Comparison of ENCODE assay signal across 8 mouse cellular contexts in genomic region chr4:88757628-88758031, GRCm38 (mm10). TPM values are rescaled to one million over a fixed set of nuclear protein-coding genes. Genes with fewer than 3 reads are reported as not detected.
A peak's percentile ranks its signal among the peaks of the same experiment; 100 is the strongest.
DNase-seq lines count a peak whose midpoint lies in the region; ATAC-seq lines count a peak whose summit lies in the region.
"Not testable (repeated sequence)": the region's sequence is repeated elsewhere in the genome, so short reads cannot be mapped to it uniquely, and the experiment has no call there.

No protein-coding gene starts in this region.

- intact Hi-C loops in left cerebral cortex, postnatal 4 days (cut with DNase I) = not testable (repeated sequence)

- peak overlapping the region; percentile 69 for H3K4me2 ChIP-seq in midbrain, embryonic 11.5 days

- not testable (repeated sequence) for H3K36me3 ChIP-seq in heart, embryonic 10.5 days; midbrain, embryonic 11.5 days (ENCODE audit: control insufficient read depth, insufficient read depth, low read length)

- peak; percentile 99 for ATAC-seq in erythroid progenitor cell, adult 5-6 weeks (replicated peaks; ENCODE audit: low FRiP score, poor library complexity, severe bottlenecking)
- ATAC-seq in midbrain, embryonic 11.5 days (ENCODE audit: low FRiP score) = peak; percentile 100

- not testable (repeated sequence) for H3K9me3 ChIP-seq in heart, embryonic 10.5 days; midbrain, embryonic 11.5 days (ENCODE audit: control insufficient read depth, low read length)

- H3K4me1 ChIP-seq in heart, embryonic 10.5 days; midbrain, embryonic 11.5 days (ENCODE audit: control insufficient read depth, insufficient read depth, low read length): not testable (repeated sequence)

- peak overlapping the region; percentile 64 for H3K4me3 ChIP-seq in heart, embryonic 10.5 days
- peak overlapping the region; percentile 39 for H3K4me3 ChIP-seq in midbrain, embryonic 11.5 days (ENCODE audit: low read depth, low read length)

- DNase-seq in brain, adult 2 months (ENCODE audit: low read depth, low spot score) = peak; percentile 90
- DNase-seq in heart, embryonic 10.5 days (ENCODE audit: low spot score) = peak; percentile 93
- peak; percentile 90 to 93 for DNase-seq in kidney, adult 8-10 months
- DNase-seq in left cerebral cortex, postnatal 4 days = peak; percentile 82
- peak; percentile 94 for DNase-seq in midbrain, embryonic 11.5 days (ENCODE audit: low spot score, missing footprints)
- peak; percentile 90 for DNase-seq in right cerebral cortex, postnatal 36 days (ENCODE audit: low spot score in 2 of 2)
- DNase-seq in urinary bladder, postnatal 25 days (ENCODE audit: low spot score) = peak; percentile 86

- H3K9ac ChIP-seq in midbrain, embryonic 11.5 days (ENCODE audit: low read length) = peak overlapping the region; percentile 69; the same call in 1 of the 2 replicates

- not testable (repeated sequence) for H3K27me3 ChIP-seq in heart, embryonic 10.5 days (ENCODE audit: insufficient read depth, poor library complexity, severe bottlenecking); midbrain, embryonic 11.5 days (ENCODE audit: control insufficient read depth, insufficient read depth, low read length)

- 1% methylated on average over 20 of the region's 21 CpGs for WGBS in heart, embryonic 10.5 days
- under 1% methylated on average over 18 of the region's 21 CpGs for WGBS in midbrain, embryonic 11.5 days

- peak overlapping the region; percentile 88 for H3K27ac ChIP-seq in heart, embryonic 10.5 days
- peak overlapping the region; percentile 68 for H3K27ac ChIP-seq in midbrain, embryonic 11.5 days (ENCODE audit: low read depth, low read length)

RNA-seq across cellular contexts. Expression of gene Gm13283, which starts 2.3 kb away (rescaled TPM):
- not detected in 2 replicates for total RNA-seq in erythroid progenitor cell, adult 5-6 weeks (2015; ENCODE audit: low replicate concordance)
- total RNA-seq in erythroid progenitor cell, adult 5-6 weeks (2017; ENCODE audit: low replicate concordance) = not detected in 2 replicates
- polyA plus RNA-seq in heart, embryonic 10.5 days (2016; fragmentation: Nextera tagmentation; extraction: Ambion mirVana) = 0.28 and 0.36 TPM in 2 replicates
- not detected for total RNA-seq in left cerebral cortex, postnatal 4 days (2021)
- 0.15 TPM in 1 of 2 replicates, not detected in the other for polyA plus RNA-seq in midbrain, embryonic 11.5 days (2014; fragmentation: Nextera tagmentation; extraction: Ambion mirVana)

RNA-seq across cellular contexts. Expression of gene Gm13271, which starts 3.0 kb away (rescaled TPM):
- total RNA-seq in erythroid progenitor cell, adult 5-6 weeks (2015; ENCODE audit: low replicate concordance) = not detected in 2 replicates
- not detected in 2 replicates for total RNA-seq in erythroid progenitor cell, adult 5-6 weeks (2017; ENCODE audit: low replicate concordance)
- 0.30 TPM in 1 of 2 replicates, not detected in the other for polyA plus RNA-seq in heart, embryonic 10.5 days (2016; fragmentation: Nextera tagmentation; extraction: Ambion mirVana)
- total RNA-seq in left cerebral cortex, postnatal 4 days (2021) = not detected
- not detected in 2 replicates for polyA plus RNA-seq in midbrain, embryonic 11.5 days (2014; fragmentation: Nextera tagmentation; extraction: Ambion mirVana)

RNA-seq across cellular contexts. Expression of gene Gm13290, which starts 16.0 kb away (rescaled TPM):
- not detected in 2 replicates for total RNA-seq in erythroid progenitor cell, adult 5-6 weeks (2015; ENCODE audit: low replicate concordance)
- total RNA-seq in erythroid progenitor cell, adult 5-6 weeks (2017; ENCODE audit: low replicate concordance) = not detected in 2 replicates
- polyA plus RNA-seq in heart, embryonic 10.5 days (2016; fragmentation: Nextera tagmentation; extraction: Ambion mirVana) = not detected in 2 replicates
- not detected for total RNA-seq in left cerebral cortex, postnatal 4 days (2021)
- polyA plus RNA-seq in midbrain, embryonic 11.5 days (2014; fragmentation: Nextera tagmentation; extraction: Ambion mirVana) = not detected in 2 replicates

RNA-seq across cellular contexts. Expression of gene Gm13289, which starts 19.1 kb away (rescaled TPM):
- total RNA-seq in erythroid progenitor cell, adult 5-6 weeks (2015; ENCODE audit: low replicate concordance) = not detected in 2 replicates
- total RNA-seq in erythroid progenitor cell, adult 5-6 weeks (2017; ENCODE audit: low replicate concordance) = not detected in 2 replicates
- not detected in 2 replicates for polyA plus RNA-seq in heart, embryonic 10.5 days (2016; fragmentation: Nextera tagmentation; extraction: Ambion mirVana)
- total RNA-seq in left cerebral cortex, postnatal 4 days (2021) = not detected
- polyA plus RNA-seq in midbrain, embryonic 11.5 days (2014; fragmentation: Nextera tagmentation; extraction: Ambion mirVana) = not detected in 2 replicates

RNA-seq across cellular contexts. Expression of gene Gm13272, which starts 22.0 kb away (rescaled TPM):
- total RNA-seq in erythroid progenitor cell, adult 5-6 weeks (2015; ENCODE audit: low replicate concordance) = not detected in 2 replicates
- not detected in 2 replicates for total RNA-seq in erythroid progenitor cell, adult 5-6 weeks (2017; ENCODE audit: low replicate concordance)
- polyA plus RNA-seq in heart, embryonic 10.5 days (2016; fragmentation: Nextera tagmentation; extraction: Ambion mirVana) = not detected in 2 replicates
- total RNA-seq in left cerebral cortex, postnatal 4 days (2021) = not detected
- not detected in 2 replicates for polyA plus RNA-seq in midbrain, embryonic 11.5 days (2014; fragmentation: Nextera tagmentation; extraction: Ambion mirVana)

Comparison
In these comparisons a context has a peak if more than half of its experiments do, and no peak if none do; other contexts are left out.
1. Peak in every context shown above with its lines: DNase-seq, ATAC-seq, H3K4me3 ChIP-seq and H3K27ac ChIP-seq.